Mouse (Mus musculus): ENCODE results near the gene Fbxo5. TPM values are rescaled to one million over a fixed set of nuclear protein-coding genes. Genes with fewer than 3 reads are reported as not detected.

Gene Fbxo5
- 36.9 and 37.1 TPM in 2 replicates for total RNA-seq (2017)

- peak; percentile 89 to 91 for ATAC-seq (replicated peaks in 1 of 2; ENCODE audit: insufficient read depth in 1 of 2, low FRiP score in 2 of 2, low TSS enrichment in 1 of 2, low read depth in 1 of 2, poor library complexity in 2 of 2, severe bottlenecking in 2 of 2)
Observed at GRCm38 (mm10) chr10:5805243-5805730, at the start of gene Fbxo5. Gene Fbxo5 (minus strand): TSS chr10:5805600.

- no peak for ATAC-seq (replicated peaks in 1 of 2; ENCODE audit: insufficient read depth in 1 of 2, low FRiP score in 2 of 2, low TSS enrichment in 1 of 2, low read depth in 1 of 2, poor library complexity in 2 of 2, severe bottlenecking in 2 of 2)
Observed at GRCm38 (mm10) chr10:5853290-5853868, 48.0 kb upstream of the Fbxo5 start.

GRCm38 (mm10) chr10:5846939-5847338 lies 41.5 kb upstream of the Fbxo5 start:
- no peak; a peak in 1 of 4 replicates for ATAC-seq (replicated peaks in 1 of 2; ENCODE audit: insufficient read depth in 1 of 2, low FRiP score in 2 of 2, low TSS enrichment in 1 of 2, low read depth in 1 of 2, poor library complexity in 2 of 2, severe bottlenecking in 2 of 2)

- ATAC-seq (replicated peaks in 1 of 2; ENCODE audit: insufficient read depth in 1 of 2, low FRiP score in 2 of 2, low TSS enrichment in 1 of 2, low read depth in 1 of 2, poor library complexity in 2 of 2, severe bottlenecking in 2 of 2) = peak; percentile 74 to 80
Observed at GRCm38 (mm10) chr10:5841369-5841768, 36.0 kb upstream of the Fbxo5 start.

GRCm38 (mm10) chr10:5826336-5827025 lies 21.1 kb upstream of the Fbxo5 start:
- ATAC-seq (replicated peaks in 1 of 2; ENCODE audit: insufficient read depth in 1 of 2, low FRiP score in 2 of 2, low TSS enrichment in 1 of 2, low read depth in 1 of 2, poor library complexity in 2 of 2, severe bottlenecking in 2 of 2) = no peak

- ATAC-seq (replicated peaks in 1 of 2; ENCODE audit: insufficient read depth in 1 of 2, low FRiP score in 2 of 2, low TSS enrichment in 1 of 2, low read depth in 1 of 2, poor library complexity in 2 of 2, severe bottlenecking in 2 of 2) = peak; percentile 40 to 47
Observed at GRCm38 (mm10) chr10:5824779-5825178, 19.4 kb upstream of the Fbxo5 start.

- peak; percentile 89 to 92 for ATAC-seq (replicated peaks in 1 of 2; ENCODE audit: insufficient read depth in 1 of 2, low FRiP score in 2 of 2, low TSS enrichment in 1 of 2, low read depth in 1 of 2, poor library complexity in 2 of 2, severe bottlenecking in 2 of 2)
Observed at GRCm38 (mm10) chr10:5823740-5824491, 18.5 kb upstream of the Fbxo5 start, which contains the start of gene Mtrf1l. Gene Mtrf1l (minus strand): TSS chr10:5823910.

- no peak for ATAC-seq (replicated peaks in 1 of 2; ENCODE audit: insufficient read depth in 1 of 2, low FRiP score in 2 of 2, low TSS enrichment in 1 of 2, low read depth in 1 of 2, poor library complexity in 2 of 2, severe bottlenecking in 2 of 2)
Observed at GRCm38 (mm10) chr10:5823291-5823739, 17.9 kb upstream of the Fbxo5 start.

- ATAC-seq (replicated peaks in 1 of 2; ENCODE audit: insufficient read depth in 1 of 2, low FRiP score in 2 of 2, low TSS enrichment in 1 of 2, low read depth in 1 of 2, poor library complexity in 2 of 2, severe bottlenecking in 2 of 2) = no peak
Observed at GRCm38 (mm10) chr10:5818772-5819171, 13.4 kb upstream of the Fbxo5 start.

GRCm38 (mm10) chr10:5815968-5816367 lies 10.6 kb upstream of the Fbxo5 start:
- no peak for ATAC-seq (replicated peaks in 1 of 2; ENCODE audit: insufficient read depth in 1 of 2, low FRiP score in 2 of 2, low TSS enrichment in 1 of 2, low read depth in 1 of 2, poor library complexity in 2 of 2, severe bottlenecking in 2 of 2)

- no peak for ATAC-seq (replicated peaks in 1 of 2; ENCODE audit: insufficient read depth in 1 of 2, low FRiP score in 2 of 2, low TSS enrichment in 1 of 2, low read depth in 1 of 2, poor library complexity in 2 of 2, severe bottlenecking in 2 of 2)
Observed at GRCm38 (mm10) chr10:5813724-5814123, 8.3 kb upstream of the Fbxo5 start.

GRCm38 (mm10) chr10:5807683-5808082 lies 2.3 kb upstream of the Fbxo5 start:
- no peak for ATAC-seq (replicated peaks in 1 of 2; ENCODE audit: insufficient read depth in 1 of 2, low FRiP score in 2 of 2, low TSS enrichment in 1 of 2, low read depth in 1 of 2, poor library complexity in 2 of 2, severe bottlenecking in 2 of 2)

GRCm38 (mm10) chr10:5806996-5807395 lies 1.6 kb upstream of the Fbxo5 start:
- ATAC-seq (replicated peaks in 1 of 2; ENCODE audit: insufficient read depth in 1 of 2, low FRiP score in 2 of 2, low TSS enrichment in 1 of 2, low read depth in 1 of 2, poor library complexity in 2 of 2, severe bottlenecking in 2 of 2) = no peak

GRCm38 (mm10) chr10:5806416-5806815 lies 1.0 kb upstream of the Fbxo5 start:
- ATAC-seq (replicated peaks in 1 of 2; ENCODE audit: insufficient read depth in 1 of 2, low FRiP score in 2 of 2, low TSS enrichment in 1 of 2, low read depth in 1 of 2, poor library complexity in 2 of 2, severe bottlenecking in 2 of 2) = no peak

- ATAC-seq (replicated peaks in 1 of 2; ENCODE audit: insufficient read depth in 1 of 2, low FRiP score in 2 of 2, low TSS enrichment in 1 of 2, low read depth in 1 of 2, poor library complexity in 2 of 2, severe bottlenecking in 2 of 2) = peak; percentile 77 to 88
Observed at GRCm38 (mm10) chr10:5805731-5806307, 419 bp upstream of the Fbxo5 start.

- no peak for ATAC-seq (replicated peaks in 1 of 2; ENCODE audit: insufficient read depth in 1 of 2, low FRiP score in 2 of 2, low TSS enrichment in 1 of 2, low read depth in 1 of 2, poor library complexity in 2 of 2, severe bottlenecking in 2 of 2)
Observed at GRCm38 (mm10) chr10:5804691-5805156, 676 bp downstream of the Fbxo5 start.

- ATAC-seq (replicated peaks in 1 of 2; ENCODE audit: insufficient read depth in 1 of 2, low FRiP score in 2 of 2, low TSS enrichment in 1 of 2, low read depth in 1 of 2, poor library complexity in 2 of 2, severe bottlenecking in 2 of 2) = no peak
Observed at GRCm38 (mm10) chr10:5803739-5804138, 1.7 kb downstream of the Fbxo5 start.

GRCm38 (mm10) chr10:5802866-5803265 lies 2.5 kb downstream of the Fbxo5 start:
- ATAC-seq (replicated peaks in 1 of 2; ENCODE audit: insufficient read depth in 1 of 2, low FRiP score in 2 of 2, low TSS enrichment in 1 of 2, low read depth in 1 of 2, poor library complexity in 2 of 2, severe bottlenecking in 2 of 2) = no peak
